Mouse (Mus musculus) ovary, postnatal 14 days (tissue): ENCODE measurements around the gene Gbf1.

Experiments
- DNase-seq: peaks from one replicate; pipeline ENCODE4 v3.0.0; 2022; ENCODE audit warnings: low spot score

Gene Gbf1

DNA sequence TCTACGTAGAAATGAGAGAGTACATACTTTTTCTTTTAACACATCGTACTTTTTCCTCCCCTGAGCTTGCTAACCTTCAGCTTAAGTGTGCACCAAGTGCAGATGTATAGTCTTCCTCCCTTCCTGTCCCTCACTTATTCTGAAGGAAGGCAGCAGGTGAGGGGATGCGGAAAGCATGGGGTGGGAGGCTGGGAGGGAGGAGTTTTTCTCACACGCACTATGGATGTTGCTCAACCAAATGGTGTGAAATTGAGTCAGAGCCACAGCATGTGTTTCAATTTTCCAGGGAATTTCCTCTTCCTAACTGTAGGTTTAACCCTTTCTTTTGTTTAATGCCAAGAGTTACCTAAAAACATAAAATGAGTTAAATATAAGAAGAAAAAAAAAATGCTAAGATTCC, 70.8 kb downstream of the Gbf1 start:
- no peak for DNase-seq

DNA sequence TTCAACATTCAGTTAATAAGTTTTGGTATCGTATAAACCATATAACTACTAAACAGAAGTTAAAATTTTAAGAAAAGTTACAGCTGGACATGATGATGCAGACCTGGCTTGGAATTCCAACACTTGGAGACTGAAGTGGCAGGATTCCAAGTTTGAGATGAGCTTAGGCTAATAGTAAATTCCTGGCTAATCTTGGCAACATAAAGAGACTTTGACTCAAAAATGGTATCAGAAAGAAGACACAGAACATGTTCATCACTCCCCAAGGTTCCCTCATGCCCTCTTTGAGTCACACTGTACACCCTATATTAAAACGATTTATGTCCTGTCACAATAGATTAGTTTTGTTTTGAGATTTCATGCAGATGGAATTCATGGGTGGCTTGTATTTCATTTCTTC, 72.6 kb downstream of the Gbf1 start:
- DNase-seq = no peak

DNA sequence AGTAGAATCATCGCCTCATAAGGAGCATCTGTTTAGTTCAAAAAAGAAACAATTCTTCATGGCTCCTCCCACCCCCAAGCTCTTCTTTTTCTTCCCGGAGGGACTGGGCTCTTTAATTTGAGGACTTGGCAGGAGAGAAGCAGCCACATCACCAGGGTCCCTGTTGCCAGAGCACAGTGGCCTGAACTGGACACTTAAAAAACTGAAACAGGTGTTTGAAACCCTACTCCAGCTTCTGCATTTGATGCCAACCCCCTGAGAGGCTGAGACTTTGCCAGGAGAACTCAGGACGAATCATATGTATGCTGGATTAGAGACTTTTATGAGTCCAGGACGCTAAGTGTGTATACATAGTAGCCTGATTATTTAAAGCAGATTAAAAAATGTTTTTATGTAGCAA, 73.2 kb downstream of the Gbf1 start:
- no peak for DNase-seq

DNA sequence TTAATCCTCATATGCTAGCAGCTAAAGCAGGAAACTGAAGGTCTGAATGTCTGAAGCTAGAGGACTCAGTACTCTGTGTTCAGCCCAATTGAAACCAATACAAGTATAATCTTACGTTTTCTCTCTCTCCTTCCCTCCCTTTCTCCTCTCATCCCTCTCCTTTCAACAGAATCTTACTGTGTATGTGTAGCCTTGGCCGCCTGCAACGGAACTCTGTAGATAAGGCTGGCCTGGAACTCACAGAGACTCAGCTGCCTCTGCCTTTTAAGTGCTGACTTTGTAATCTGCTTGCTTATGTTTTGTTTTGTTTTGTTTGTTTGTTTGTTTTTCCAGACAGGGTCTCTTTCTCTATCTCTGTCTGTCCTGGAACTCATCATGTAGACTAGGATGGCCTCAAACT, 74.0 kb downstream of the Gbf1 start:
- DNase-seq = no peak

DNA sequence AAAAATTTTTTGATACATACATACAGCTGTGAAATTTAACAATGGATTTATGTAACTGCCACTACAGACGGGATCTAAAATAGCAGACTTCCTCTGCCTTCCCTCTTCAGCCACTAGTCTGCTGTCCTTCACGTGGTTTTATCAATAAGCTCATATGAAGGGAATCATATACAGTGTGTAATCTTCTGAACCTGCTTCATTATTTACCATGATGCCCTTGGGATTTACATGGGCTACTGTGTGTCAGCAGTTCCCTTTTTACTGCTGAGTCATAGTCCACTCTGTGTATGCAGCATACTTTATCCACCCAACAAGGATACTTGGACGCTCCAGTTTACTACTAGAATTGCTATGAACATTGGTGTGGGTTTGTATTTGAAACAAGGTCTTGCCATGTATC, 75.0 kb downstream of the Gbf1 start:
- no peak for DNase-seq

DNA sequence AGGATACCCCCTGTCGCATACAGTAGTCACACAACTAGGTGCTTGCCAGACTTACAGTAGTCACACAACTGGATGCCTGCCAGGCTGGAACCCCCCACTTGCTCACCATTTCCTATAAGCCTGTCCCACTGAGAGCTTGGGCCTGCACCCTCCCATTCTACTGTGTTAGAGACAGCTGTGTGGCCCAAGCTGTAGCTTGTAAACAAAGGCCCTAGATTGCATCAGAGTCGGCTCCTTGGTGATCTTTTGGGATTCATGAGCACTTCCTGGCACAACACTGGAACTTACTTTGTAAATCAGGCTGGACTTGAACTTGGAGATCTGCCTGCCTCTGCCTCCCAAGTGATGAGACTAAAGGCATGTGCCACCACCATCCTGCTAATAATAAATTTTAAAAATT, 82.1 kb downstream of the Gbf1 start:
- DNase-seq = no peak

DNA sequence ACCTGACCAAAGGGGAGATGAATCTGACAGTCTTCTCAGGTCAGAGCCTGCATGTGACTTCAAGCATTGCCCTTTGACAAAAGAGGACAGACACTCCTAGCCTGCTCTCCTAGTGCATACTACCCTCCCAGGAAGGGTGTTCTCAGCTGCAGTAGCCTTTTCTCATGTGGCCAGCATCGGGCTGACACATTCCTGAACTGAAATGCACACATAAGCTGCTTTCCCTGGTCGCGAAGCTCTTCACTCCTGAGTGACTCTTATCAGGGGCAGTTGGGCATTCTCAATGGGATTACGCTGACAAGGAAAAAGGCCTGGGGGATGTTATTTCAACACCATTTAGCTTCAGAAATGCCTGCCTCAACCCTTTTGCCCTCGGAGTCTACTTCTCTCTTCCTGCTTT, 84.3 kb downstream of the Gbf1 start:
- DNase-seq = no peak

DNA sequence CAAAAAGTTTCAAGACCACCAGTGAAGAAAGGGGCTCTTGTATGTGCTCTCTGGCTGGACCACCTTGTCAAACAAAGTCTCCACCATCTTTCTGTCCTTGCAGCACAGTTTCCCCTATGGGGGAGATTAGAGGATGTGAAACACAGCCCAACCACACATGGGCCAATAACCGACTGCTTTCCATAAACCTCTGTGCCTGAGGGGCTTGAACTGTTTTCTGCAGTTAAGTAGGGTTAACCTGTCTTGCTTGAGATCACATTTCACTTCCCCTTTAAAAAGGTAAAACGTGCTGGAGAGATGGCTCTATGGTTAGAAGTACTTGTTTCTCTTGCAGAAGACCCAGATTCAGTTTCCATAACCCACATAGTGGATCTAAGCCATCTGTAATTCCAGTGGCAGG, 87.9 kb downstream of the Gbf1 start:
- DNase-seq = no peak

DNA sequence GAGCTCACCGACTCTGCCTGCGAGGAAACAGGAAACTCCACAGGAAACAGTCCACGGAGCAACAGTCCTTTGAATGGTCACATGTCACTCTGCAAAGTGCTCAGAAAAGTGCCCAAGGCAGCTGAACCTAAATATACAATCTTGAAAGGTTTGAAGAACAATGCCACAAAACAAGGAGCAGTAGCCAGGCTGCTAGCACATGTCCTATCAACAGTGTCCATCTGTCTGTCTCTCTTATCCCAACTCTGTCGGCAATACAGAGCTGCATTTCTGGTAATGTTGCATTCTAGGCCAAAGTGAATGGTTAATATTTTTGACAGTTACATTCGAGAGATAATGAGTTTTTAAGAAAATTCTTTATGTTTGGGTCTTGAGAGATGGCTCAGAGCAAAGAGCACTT, 90.1 kb downstream of the Gbf1 start:
- DNase-seq = no peak

DNA sequence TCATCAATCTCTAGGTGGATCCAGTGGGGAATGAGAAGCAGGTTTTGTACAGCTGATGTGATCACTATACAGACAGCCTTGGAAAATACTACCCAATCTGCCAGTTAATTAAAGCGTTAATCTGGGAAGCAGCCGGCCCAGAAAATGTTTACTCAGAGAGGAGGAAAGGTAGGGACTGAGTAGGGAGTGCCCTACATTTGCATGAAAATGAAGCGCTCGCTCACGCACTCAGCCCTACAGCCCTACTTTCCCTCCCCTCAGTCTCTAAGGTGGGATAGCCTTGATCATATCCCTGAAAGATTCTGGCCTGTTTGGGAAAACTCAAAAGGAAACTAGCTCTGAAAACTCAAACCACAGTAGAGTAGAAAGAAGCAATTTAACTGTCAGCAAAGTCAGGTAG, 92.3 kb downstream of the Gbf1 start:
- DNase-seq = no peak

DNA sequence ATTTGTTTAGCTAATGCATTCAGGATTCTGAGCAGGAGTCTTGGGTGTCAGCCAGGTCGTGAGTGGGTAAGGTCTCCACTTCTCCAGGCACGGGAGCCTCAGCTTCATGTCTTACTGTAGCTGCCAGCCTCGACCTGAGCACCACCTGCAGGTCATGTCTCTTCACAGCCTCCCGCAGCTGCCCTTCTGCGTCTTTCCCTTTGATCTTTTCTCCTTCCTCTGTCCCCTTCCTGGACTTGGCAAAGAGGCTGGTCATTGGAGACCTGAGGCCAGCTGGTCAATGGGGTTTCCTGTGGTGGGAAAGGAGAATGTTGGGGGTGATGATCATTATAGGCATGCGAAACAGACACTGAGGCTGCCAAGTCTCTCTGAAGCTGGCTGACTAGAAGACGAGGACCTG, 96.7 kb downstream of the Gbf1 start:
- peak; percentile 7 for DNase-seq

DNA sequence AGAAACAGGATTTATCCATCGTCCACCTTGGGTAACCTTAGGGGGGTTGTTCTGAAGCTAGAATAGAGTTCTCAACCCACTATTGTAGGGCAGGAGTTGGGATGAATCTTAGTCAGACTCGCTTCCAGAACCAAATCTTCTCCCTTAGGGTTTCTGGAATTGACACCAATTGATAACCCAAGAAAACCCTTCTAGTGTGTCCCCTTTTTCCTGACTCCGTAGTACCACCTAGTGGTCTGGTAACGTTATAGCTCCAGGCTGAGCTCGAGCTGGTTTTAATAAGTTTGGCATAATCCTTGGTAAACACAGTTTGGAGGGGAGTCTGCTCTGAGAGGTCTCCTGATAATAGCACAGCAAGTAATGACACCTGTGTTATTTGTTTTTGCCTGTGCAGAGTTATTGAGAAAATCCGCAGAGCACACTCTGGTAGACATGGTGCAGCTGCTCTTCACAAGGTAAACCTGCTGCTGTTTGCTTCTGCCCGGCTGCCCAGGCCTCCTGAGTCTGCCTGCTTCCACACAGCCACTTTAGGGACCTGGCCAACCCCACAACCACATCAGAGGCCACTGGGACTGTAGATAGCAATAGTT, 101.9 kb downstream of the Gbf1 start:
- peak; percentile 25 for DNase-seq

DNA sequence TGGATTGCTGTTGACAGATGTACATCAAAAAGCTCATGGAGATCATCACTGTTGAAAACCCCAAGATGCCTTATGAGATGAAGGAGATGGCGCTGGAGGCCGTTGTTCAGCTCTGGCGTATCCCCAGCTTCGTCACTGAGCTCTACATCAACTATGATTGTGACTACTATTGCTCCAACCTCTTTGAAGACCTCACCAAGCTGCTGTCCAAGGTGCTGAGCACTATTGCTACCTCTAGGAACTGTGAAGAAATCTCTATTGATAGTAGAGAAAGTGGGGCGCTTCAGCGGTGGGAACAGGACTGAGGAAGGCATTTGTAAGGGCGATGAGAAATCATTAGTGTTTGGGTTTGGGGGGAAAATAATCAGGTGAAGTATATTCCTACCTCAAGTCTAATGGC, 112.5 kb downstream of the Gbf1 start:
- DNase-seq = no peak

DNA sequence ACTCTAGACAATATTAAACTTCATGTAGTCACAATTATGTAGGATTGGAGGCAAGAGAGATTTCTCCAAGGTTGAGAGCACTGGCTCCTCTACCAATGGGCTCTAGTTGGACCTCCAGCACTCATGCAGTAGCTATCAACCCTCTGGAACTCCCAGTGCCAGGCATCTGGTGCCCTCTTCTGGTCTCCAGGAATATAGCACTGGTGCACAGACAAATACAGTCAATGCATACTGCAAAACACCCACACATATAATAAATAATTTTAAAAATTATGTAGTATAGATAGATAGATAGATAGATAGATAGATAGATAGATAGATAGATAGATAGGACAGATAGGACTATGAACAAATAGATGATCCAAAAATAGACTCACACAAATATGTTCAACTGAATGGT, 123.0 kb downstream of the Gbf1 start:
- no peak for DNase-seq

DNA sequence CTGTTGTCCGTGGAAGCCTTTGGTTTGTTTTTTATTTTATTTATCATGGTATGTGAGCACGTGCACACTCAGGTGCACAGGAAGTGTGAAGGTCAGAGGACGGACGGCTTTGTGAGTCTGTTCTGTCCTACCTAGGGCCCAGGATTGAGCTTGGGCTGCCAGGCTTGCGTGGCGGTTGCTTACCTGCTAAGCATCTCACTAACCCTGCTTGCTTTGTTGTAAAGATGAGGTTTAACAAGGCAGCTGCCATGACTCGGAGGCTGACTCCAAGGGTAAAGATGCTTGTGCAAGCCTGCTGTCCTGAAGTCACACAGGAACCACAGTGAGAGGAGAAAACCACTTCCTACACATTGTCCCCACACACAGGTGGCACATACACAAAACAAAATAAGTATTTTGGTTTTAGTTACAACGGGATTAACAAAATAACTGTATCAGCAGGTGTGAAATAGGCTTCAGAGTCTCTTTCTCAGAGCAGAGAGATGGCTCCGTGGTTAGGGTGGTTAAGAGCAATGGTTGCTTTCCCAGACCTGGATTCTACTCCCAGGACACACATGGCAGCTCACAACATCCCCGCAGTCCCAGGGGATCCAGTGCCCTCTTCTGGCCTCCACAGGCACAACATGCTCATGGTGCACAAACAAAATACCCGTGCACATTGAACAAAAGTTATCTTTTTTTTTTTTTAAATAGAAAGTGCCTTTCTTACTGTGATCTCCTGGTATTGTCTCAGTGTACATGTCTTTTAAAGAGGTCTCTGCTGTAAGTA, 130.0 kb downstream of the Gbf1 start:
- DNase-seq = no peak

DNA sequence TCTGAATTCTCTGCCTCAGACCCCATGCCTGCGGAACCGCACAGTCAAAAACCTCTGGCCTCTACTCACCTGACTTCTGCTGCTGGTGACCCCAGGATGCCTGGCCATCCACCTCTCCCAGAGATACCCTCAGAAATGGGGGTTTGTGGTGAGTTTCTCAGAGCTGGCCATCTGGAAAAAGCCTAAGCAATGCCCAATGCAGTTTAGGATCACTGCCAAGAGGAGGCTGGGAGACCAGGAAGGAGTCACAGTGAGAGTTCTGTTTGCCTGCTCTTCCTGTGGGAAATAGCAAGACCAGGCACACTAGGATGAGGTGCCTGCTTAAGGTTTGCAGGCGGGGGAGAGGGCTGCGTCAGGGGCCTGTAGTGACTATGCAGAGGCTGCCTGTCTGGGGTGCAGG, 132.4 kb downstream of the Gbf1 start:
- no peak for DNase-seq

DNA sequence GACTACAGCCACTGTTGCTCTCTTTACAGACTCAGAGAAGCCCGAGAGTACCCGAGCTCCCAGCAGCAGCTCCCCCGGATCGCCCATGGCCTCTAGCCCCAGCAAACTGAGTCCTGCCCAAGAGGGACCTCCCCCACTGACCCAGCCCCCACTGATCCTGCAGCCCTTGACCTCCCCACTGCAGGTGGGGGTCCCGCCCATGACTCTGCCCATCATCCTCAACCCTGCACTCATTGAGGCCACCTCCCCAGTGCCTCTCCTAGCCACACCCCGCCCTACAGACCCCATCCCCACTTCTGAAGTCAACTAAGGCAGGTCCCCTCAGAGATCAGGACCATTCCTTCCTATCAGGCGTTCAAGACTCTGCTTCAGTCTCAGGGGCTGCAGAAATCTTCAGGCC, 133.3 kb downstream of the Gbf1 start:
- no peak for DNase-seq

DNA sequence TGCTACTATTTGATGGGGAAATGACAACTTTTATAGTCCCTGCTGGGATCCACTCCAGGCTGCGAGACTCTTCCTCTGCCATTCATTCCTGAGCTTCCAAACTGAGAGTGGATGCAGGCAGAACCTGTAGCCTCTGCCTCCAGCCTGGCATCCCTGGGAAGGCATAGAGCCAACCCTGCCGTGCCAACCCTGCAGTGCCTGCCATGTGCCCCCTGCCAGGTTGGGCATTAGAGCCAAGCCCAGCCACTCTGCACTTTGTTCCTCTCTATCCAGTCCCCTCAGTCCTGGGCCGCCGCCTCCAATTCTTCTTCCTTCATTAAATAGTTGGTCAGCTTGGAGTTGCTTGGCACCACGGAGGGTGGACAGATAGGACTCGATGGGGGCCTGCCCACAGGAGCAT, 133.7 kb downstream of the Gbf1 start:
- DNase-seq = no peak

DNA sequence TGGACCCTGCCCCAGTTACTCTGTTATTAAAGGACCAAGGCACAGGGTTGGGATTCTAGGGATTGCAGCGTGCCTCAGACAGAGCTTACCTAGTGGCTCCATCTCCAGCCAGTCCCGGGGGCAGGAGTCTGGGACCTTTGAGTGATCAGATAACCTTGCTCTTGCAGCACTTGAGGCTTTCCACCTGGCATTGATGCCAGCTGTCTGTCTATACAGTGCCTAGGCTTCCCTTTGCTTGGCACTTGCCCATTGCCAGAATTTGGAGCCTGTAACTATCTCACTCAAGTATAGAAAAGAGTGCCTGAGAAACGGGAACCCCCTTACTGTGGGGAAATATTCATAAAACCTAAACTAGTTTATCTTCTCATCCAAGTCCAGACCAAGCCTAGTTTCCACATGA, 134.6 kb downstream of the Gbf1 start:
- no peak for DNase-seq

DNA sequence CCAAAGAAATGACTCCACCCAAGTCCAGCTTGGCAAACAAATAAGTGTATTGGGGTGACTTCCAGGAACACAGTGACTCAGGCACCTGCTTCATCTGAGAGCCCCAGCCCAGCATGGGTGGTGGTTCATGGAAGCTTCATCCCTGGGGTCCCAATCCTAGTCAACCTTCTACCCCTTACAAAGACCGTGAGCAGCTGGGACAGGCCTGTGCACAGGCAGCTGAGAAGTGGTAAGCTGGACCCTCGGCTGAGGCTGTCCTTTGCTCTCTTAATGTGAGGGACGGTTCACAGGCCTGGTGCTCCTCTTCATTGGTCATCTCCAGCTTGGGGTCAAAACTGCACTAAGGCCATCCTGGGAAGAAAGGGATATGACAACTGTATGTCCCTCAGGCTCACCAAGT, 135.3 kb downstream of the Gbf1 start:
- no peak for DNase-seq

DNA sequence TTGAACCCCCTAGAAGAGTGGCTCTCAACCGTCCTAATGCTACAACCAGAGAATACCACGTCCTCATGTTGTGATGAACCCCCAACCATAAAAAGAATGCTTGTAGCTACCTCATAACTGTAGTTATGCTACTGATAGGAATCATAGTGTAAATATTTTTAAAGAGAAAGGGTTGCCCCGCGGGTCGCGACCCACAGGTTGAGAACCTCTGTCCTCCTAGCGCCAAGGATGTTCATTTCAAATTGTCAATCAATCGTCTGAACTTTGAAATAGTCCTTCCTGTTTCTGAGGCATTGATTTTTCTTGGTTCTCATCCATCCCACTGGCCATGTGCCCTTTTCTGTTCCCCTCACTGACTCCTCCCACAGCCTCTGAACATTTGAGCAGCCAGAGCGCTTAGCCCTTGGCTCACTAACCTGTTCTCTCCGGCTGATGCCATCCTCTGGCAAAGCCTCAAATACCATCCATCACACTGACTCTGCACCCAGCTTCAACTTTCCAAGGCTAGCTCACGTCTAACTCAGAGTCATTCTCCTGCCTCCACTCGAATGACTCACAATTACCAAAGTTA, 138.3 kb downstream of the Gbf1 start:
- DNase-seq = no peak

DNA sequence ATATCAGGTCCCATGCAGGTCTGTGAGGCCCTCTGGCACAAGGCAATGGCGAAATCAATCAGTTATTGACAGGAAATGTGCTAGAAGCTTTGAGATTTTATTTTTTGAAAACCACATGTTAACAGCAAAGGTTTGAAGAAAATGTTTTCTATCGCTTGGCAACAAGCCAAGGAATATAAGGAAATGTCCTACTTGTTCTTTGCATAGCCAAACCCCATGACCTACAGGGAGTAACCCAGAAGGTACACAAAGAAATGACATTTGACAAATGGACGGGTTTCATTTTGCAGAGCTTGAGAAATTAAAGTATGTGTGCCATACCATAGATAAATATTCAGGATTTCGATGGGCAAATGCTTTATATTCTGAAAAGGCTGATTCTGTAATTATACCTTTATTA, 144.6 kb downstream of the Gbf1 start:
- DNase-seq = no peak

DNA sequence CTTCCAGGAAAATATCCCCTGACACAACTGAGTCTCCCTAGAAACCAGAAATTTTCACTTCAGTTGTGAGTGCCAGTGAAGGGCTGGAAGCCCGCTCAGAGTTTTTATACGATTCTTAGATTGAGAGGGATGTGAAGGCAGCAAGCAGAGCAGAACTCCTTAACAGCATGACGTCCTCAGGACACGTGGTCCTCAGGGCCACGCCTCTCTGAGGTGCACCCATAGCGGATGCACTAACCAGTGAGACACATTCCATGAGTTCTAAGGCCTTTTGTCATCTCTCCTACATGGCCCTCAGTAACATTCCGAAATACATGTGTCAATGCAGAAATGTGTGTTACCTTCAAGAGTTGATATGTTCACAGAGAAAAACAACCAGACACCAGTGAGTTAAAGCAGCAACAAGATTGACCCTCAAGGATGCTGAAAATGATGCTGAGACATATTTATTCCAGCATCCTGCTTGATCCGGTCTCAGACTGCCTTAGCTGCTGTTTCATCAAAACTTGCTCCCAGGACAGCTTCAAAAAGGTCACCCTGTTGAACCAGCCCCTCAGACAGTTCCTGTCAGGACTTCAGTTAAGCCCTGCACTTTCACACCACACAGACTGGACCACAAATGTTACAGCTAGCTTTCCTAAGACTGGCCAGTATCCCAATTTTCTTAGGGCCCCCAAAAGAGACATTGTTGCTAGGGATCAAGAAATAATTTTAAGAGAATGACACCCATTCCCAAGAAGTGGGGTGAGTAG, 148.2 kb downstream of the Gbf1 start:
- no peak for DNase-seq
